Mouse (Mus musculus): Measurements from ENCODE around the gene Npcd. TPM values are rescaled to one million over a fixed set of nuclear protein-coding genes. Genes with fewer than 3 reads are reported as not detected.
A peak's percentile ranks its signal among the peaks of the same experiment; 100 is the strongest.
"Not testable (repeated sequence)": the region's sequence is repeated elsewhere in the genome, so short reads cannot be mapped to it uniquely, and the experiment has no call there.

Npcd gene
- polyA plus RNA-seq, 1 experiment, result 1.7 TPM

GRCm38 (mm10) chr15:79822265-79823199 lies 11.5 kb downstream of the Npcd start:
- no peaks in the 10 kb centered on the region for H3K27me3 ChIP-seq (ENCODE audit: control insufficient read depth, insufficient read depth, low read length)
- DNase-seq, result no peak
- peaks cover 41% of the 10 kb centered on the region for H3K4me1 ChIP-seq (ENCODE audit: control insufficient read depth, insufficient read depth, low read length)
- TF ChIP-seq CTCF (IDR thresholded peaks at IDR 0.05; ENCODE audit: borderline replicate concordance, insufficient read depth, low read depth, low read length), result no peak
- TF ChIP-seq POLR2A (IDR thresholded peaks at IDR 0.05; ENCODE audit: borderline replicate concordance, insufficient read depth, low read length), result 0 out of 2 replicates have a peak, but pooled peaks have one; percentile 7
- H3K27ac ChIP-seq (ENCODE audit: insufficient read depth, low read length), result no peak overlapping the region
- no peak overlapping the region for H3K4me3 ChIP-seq (replicated peaks; ENCODE audit: insufficient read depth, low read depth, low read length)
- 24% methylated on average over 13 of the region's 13 CpGs for WGBS

- DNase-seq, result peak; percentile 8 to 22
- WGBS, result 91% methylated on average over 4 of the region's 4 CpGs
- no peaks in the 10 kb centered on the region for H3K27me3 ChIP-seq (ENCODE audit: control insufficient read depth, insufficient read depth, low read length)
- H3K4me3 ChIP-seq (replicated peaks; ENCODE audit: insufficient read depth, low read depth, low read length), result no peak overlapping the region
- H3K27ac ChIP-seq (ENCODE audit: insufficient read depth, low read length), result no peak overlapping the region
- H3K4me1 ChIP-seq (ENCODE audit: control insufficient read depth, insufficient read depth, low read length), result peaks cover 25% of the 10 kb centered on the region
- TF ChIP-seq CTCF (IDR thresholded peaks at IDR 0.05; ENCODE audit: borderline replicate concordance, insufficient read depth, low read depth, low read length) (peak; percentile 24; the same call in 1 of the 2 replicates), POLR2A (IDR thresholded peaks at IDR 0.05; ENCODE audit: borderline replicate concordance, insufficient read depth, low read length) (no peak)
These were observed 15.7 kb downstream of the Npcd start for GRCm38 (mm10) chr15:79818325-79818724.

- H3K27me3 ChIP-seq (ENCODE audit: control insufficient read depth, insufficient read depth, low read length), result no peaks in the 10 kb centered on the region
- TF ChIP-seq POLR2A (IDR thresholded peaks at IDR 0.05; ENCODE audit: borderline replicate concordance, insufficient read depth, low read length) (no peak), CTCF (IDR thresholded peaks at IDR 0.05; ENCODE audit: borderline replicate concordance, insufficient read depth, low read depth, low read length) (no peak)
- H3K27ac ChIP-seq (ENCODE audit: insufficient read depth, low read length), result no peak overlapping the region
- no peak overlapping the region for H3K4me3 ChIP-seq (replicated peaks; ENCODE audit: insufficient read depth, low read depth, low read length)
- WGBS, result 17% methylated on average over 8 of the region's 8 CpGs
- peaks cover 47% of the 10 kb centered on the region for H3K4me1 ChIP-seq (ENCODE audit: control insufficient read depth, insufficient read depth, low read length)
- no peak for DNase-seq
These were observed 20.3 kb downstream of the Npcd start for GRCm38 (mm10) chr15:79813666-79814258.

GRCm38 (mm10) chr15:79812840-79813239 lies 21.2 kb downstream of the Npcd start:
- WGBS, result 68% methylated on average over 2 of the region's 2 CpGs
- H3K4me1 ChIP-seq (ENCODE audit: control insufficient read depth, insufficient read depth, low read length), result peaks cover 52% of the 10 kb centered on the region
- DNase-seq; H3K4me3 ChIP-seq (replicated peaks; ENCODE audit: insufficient read depth, low read depth, low read length); H3K27me3 ChIP-seq (ENCODE audit: control insufficient read depth, insufficient read depth, low read length); H3K27ac ChIP-seq (ENCODE audit: insufficient read depth, low read length): not testable (repeated sequence)

GRCm38 (mm10) chr15:79810997-79811396 lies 23.0 kb downstream of the Npcd start:
- no peaks in the 10 kb centered on the region for H3K27me3 ChIP-seq (ENCODE audit: control insufficient read depth, insufficient read depth, low read length)
- DNase-seq, result peak; percentile 61 to 73
- 21% methylated on average over 4 of the region's 4 CpGs for WGBS
- H3K4me3 ChIP-seq (replicated peaks; ENCODE audit: insufficient read depth, low read depth, low read length), result no peak overlapping the region
- peaks cover 52% of the 10 kb centered on the region for H3K4me1 ChIP-seq (ENCODE audit: control insufficient read depth, insufficient read depth, low read length)
- TF ChIP-seq POLR2A (IDR thresholded peaks at IDR 0.05; ENCODE audit: borderline replicate concordance, insufficient read depth, low read length) (no peak), CTCF (IDR thresholded peaks at IDR 0.05; ENCODE audit: borderline replicate concordance, insufficient read depth, low read depth, low read length) (no peak)
- peak overlapping the region; percentile 83 for H3K27ac ChIP-seq (ENCODE audit: insufficient read depth, low read length)

- TF ChIP-seq CTCF (IDR thresholded peaks at IDR 0.05; ENCODE audit: borderline replicate concordance, insufficient read depth, low read depth, low read length) (no peak), POLR2A (IDR thresholded peaks at IDR 0.05; ENCODE audit: borderline replicate concordance, insufficient read depth, low read length) (no peak)
- H3K4me3 ChIP-seq (replicated peaks; ENCODE audit: insufficient read depth, low read depth, low read length), result no peak overlapping the region
- DNase-seq, result peak; percentile 83 to 94
- peaks cover 54% of the 10 kb centered on the region for H3K4me1 ChIP-seq (ENCODE audit: control insufficient read depth, insufficient read depth, low read length)
- WGBS, result 3% methylated on average over 3 of the region's 3 CpGs
- H3K27ac ChIP-seq (ENCODE audit: insufficient read depth, low read length), result peak overlapping the region; percentile 83
- no peaks in the 10 kb centered on the region for H3K27me3 ChIP-seq (ENCODE audit: control insufficient read depth, insufficient read depth, low read length)
These were observed 24.0 kb downstream of the Npcd start for GRCm38 (mm10) chr15:79810061-79810460.

- WGBS, result 19% methylated on average over 5 of the region's 5 CpGs
- H3K4me3 ChIP-seq (replicated peaks; ENCODE audit: insufficient read depth, low read depth, low read length), result no peak overlapping the region
- H3K27ac ChIP-seq (ENCODE audit: insufficient read depth, low read length), result peak overlapping the region; percentile 31; the same call in 1 of the 2 replicates
- DNase-seq, result peak; percentile 65 to 76
- peaks cover 49% of the 10 kb centered on the region for H3K4me1 ChIP-seq (ENCODE audit: control insufficient read depth, insufficient read depth, low read length)
- no peaks in the 10 kb centered on the region for H3K27me3 ChIP-seq (ENCODE audit: control insufficient read depth, insufficient read depth, low read length)
- TF ChIP-seq POLR2A (IDR thresholded peaks at IDR 0.05; ENCODE audit: borderline replicate concordance, insufficient read depth, low read length), result no peak
These were observed 25.4 kb downstream of the Npcd start for GRCm38 (mm10) chr15:79808658-79809057.

GRCm38 (mm10) chr15:79808114-79808513 lies 25.9 kb downstream of the Npcd start:
- WGBS, result 35% methylated on average over 5 of the region's 5 CpGs
- Histone ChIP-seq H3K27me3 (ENCODE audit: control insufficient read depth, insufficient read depth, low read length) (no peaks in the 10 kb centered on the region), H3K27ac (ENCODE audit: insufficient read depth, low read length) (0 out of 2 replicates have a peak overlapping the region, but pooled peaks have one; percentile 31), H3K4me3 (replicated peaks; ENCODE audit: insufficient read depth, low read depth, low read length) (no peak overlapping the region), H3K4me1 (ENCODE audit: control insufficient read depth, insufficient read depth, low read length) (peaks cover 44% of the 10 kb centered on the region)
- TF ChIP-seq CTCF (IDR thresholded peaks at IDR 0.05; ENCODE audit: borderline replicate concordance, insufficient read depth, low read depth, low read length), result peak; percentile 91
- no peak for TF ChIP-seq POLR2A (IDR thresholded peaks at IDR 0.05; ENCODE audit: borderline replicate concordance, insufficient read depth, low read length)
- DNase-seq, result peak; percentile 69 to 79
